Mouse (Mus musculus): ENCODE results near the gene 1110059G10Rik.

1110059G10Rik gene

GRCm38 (mm10) chr9:122950643-122951475 lies at the start of gene 1110059G10Rik, which contains the start of gene Kif15:
TSS of gene 1110059G10Rik (minus strand) at chr9:122951000.
TSS of gene Kif15 (plus strand) at chr9:122951046.
- in situ Hi-C loops (cut with MboI; ENCODE audit: low sequenced_read_pairs), result no loop called here

- in situ Hi-C loops (cut with MboI; ENCODE audit: low sequenced_read_pairs), result no loop called here
These were observed 48.4 kb upstream of the 1110059G10Rik start for GRCm38 (mm10) chr9:122999193-122999586.

- in situ Hi-C loops (cut with MboI; ENCODE audit: low sequenced_read_pairs), result no loop called here
These were observed 47.8 kb upstream of the 1110059G10Rik start for GRCm38 (mm10) chr9:122998406-122999192.

GRCm38 (mm10) chr9:122928915-122929314 lies 21.9 kb downstream of the 1110059G10Rik start:
- in situ Hi-C loops (cut with MboI; ENCODE audit: low sequenced_read_pairs), result no loop called here

GRCm38 (mm10) chr9:122922936-122923381 lies 27.8 kb downstream of the 1110059G10Rik start, which contains the start of gene Zfp105:
TSS of gene Zfp105 (plus strand) at chr9:122923072.
- in situ Hi-C loops (cut with MboI; ENCODE audit: low sequenced_read_pairs), result no loop called here

GRCm38 (mm10) chr9:122922436-122922835 lies 28.4 kb downstream of the 1110059G10Rik start:
- in situ Hi-C loops (cut with MboI; ENCODE audit: low sequenced_read_pairs), result no loop called here

- in situ Hi-C loops (cut with MboI; ENCODE audit: low sequenced_read_pairs), result no loop called here
These were observed 47.9 kb downstream of the 1110059G10Rik start for GRCm38 (mm10) chr9:122902717-122903535.

GRCm38 (mm10) chr9:122901047-122901446 lies 49.8 kb downstream of the 1110059G10Rik start:
- in situ Hi-C loops (cut with MboI; ENCODE audit: low sequenced_read_pairs), result no loop called here

Data from CH12F3 (cell line).